Mouse (Mus musculus) heart, embryonic 10.5 days (tissue): ENCODE results near the gene Zfyve1. TPM values are rescaled to one million over a fixed set of nuclear protein-coding genes. Genes with fewer than 3 reads are reported as not detected.

Source experiments
- DNase-seq: peaks from one replicate; pipeline ENCODE4 v3.0.0-alpha.2; 2017; ENCODE audit warnings: low spot score
- H3K27ac ChIP-seq: fragments of 300-500 bp; sonication (generic); 2 replicates; pipeline ENCODE4 v1.5.1; 2016; ENCODE audit warnings: mild to moderate bottlenecking
- H3K27me3 ChIP-seq: fragments of 300-500 bp; sonication (generic); 2 replicates; pipeline ENCODE4 v1.6.1; 2016; ENCODE audit warnings: mild to moderate bottlenecking; ENCODE audit not compliant: poor library complexity, insufficient read depth, severe bottlenecking
- H3K36me3 ChIP-seq: fragments of 300-500 bp; sonication (generic); 2 replicates; pipeline ENCODE4 v1.6.1; 2016; ENCODE audit warnings: mild to moderate bottlenecking, moderate library complexity
- H3K4me1 ChIP-seq: fragments of 300-500 bp; sonication (generic); 2 replicates; pipeline ENCODE4 v1.6.1; 2016; ENCODE audit warnings: mild to moderate bottlenecking
- H3K4me3 ChIP-seq: fragments of 300-500 bp; sonication (generic); 2 replicates; pipeline ENCODE4 v1.5.1; 2016; ENCODE audit warnings: mild to moderate bottlenecking, moderate library complexity
- H3K9me3 ChIP-seq: fragments of 300-500 bp; sonication (generic); 2 replicates; pipeline ENCODE4 v1.6.1; 2016; ENCODE audit warnings: mild to moderate bottlenecking, moderate library complexity
- WGBS: fragments of 180-500 bp; shearing (Covaris S2); methylation state at CpG from one replicate; pipeline ENCODE4 v1.1.7; 2016; 5-methylcytosine and 5-hydroxymethylcytosine counted together
- polyA plus RNA-seq: library from polyadenylated mRNA; unstranded; fragments of >200 nt; fragmentation: Nextera tagmentation; extraction: Ambion mirVana; gene quantifications from 2 replicates; pipeline ENCODE4 v1.2.1, GENCODE M21; 2016

The Zfyve1 gene
- polyA plus RNA-seq, 1 experiment from 2014 or later, result 18.7 TPM

DNA sequence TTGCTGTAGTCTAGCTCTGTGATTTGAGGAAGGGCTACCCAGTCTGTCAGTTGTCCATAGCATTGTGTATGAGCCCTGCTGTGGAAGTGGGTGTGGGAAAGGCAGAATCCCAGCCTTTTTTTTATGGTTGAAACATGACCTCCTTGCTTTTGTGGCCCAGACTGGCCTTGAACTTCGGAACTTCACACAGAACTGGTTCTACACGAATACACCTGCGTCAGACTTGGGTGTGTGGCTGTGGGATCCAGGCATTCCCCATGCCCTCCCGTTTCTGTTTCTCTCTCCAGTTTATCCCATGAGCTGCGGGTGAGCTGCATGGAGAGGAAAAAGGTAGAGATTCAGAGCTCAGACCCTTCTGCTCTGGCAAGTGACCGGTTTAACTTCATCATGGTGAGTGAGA lies 65.0 kb downstream of the Zfyve1 start:
- 86% methylated on average over 6 of the region's 6 CpGs for WGBS
- no peak for DNase-seq
- no peaks in the 10 kb centered on the region for H3K27me3 ChIP-seq
- H3K36me3 ChIP-seq, result peaks cover 59% of the 10 kb centered on the region
- no peaks in the 10 kb centered on the region for H3K9me3 ChIP-seq
- H3K27ac ChIP-seq, result no peak overlapping the region
- peaks cover 17% of the 10 kb centered on the region; the same call in 1 of the 2 replicates for H3K4me1 ChIP-seq
- H3K4me3 ChIP-seq, result no peak overlapping the region

DNA sequence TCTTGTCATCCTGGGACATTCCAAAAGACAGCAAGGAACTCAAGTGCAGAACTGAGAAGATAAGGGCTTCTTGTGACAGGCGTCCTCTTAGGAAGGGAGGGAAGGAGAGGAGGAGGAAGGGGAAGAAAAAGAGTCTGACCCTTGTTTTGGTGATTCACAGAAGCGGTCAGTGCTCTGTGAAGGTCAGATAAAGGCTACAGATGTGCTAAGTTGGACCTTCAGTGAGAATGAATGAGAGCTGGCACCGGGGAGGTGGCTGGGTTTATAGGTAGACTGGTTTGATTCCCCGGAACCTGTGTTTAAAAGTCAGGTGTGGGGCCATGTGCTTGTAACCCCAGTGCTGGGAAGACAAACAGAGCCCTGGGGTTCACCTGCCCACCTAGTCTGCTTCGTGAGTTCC lies 68.4 kb downstream of the Zfyve1 start:
- Histone ChIP-seq H3K36me3 (peaks cover 29% of the 10 kb centered on the region), H3K9me3 (no peaks in the 10 kb centered on the region), H3K27me3 (no peaks in the 10 kb centered on the region), H3K27ac (no peak overlapping the region), H3K4me1 (peaks cover 38% of the 10 kb centered on the region), H3K4me3 (no peak overlapping the region)
- 75% methylated on average over 5 of the region's 5 CpGs for WGBS
- no peak for DNase-seq

DNA sequence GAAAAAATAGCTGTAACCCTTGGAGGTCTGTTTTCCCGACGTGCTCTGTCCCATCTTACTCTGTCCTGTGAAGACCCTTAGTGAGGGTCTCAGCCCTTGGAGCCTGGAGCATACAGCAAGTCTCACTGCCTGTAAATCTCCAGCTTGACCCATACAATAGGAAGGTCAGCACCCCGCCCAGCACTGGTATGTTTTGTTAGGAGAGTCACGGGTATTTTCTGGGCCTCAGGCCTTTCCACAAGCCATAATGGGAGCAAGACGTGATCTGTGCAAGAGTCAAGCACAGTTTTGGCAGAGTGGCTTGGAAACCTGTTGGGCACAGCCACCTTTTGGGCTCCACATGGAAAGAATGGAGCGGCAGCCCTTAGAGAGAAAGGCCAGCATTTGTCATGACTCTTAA lies 69.2 kb downstream of the Zfyve1 start:
- peaks cover 22% of the 10 kb centered on the region for H3K36me3 ChIP-seq
- DNase-seq, result no peak
- H3K27me3 ChIP-seq, result no peaks in the 10 kb centered on the region
- peaks cover 43% of the 10 kb centered on the region for H3K4me1 ChIP-seq
- H3K4me3 ChIP-seq, result no peak overlapping the region
- no peak overlapping the region; the same call in 1 of the 2 replicates for H3K27ac ChIP-seq
- no peaks in the 10 kb centered on the region for H3K9me3 ChIP-seq
- WGBS, result 73% methylated on average over 6 of the region's 6 CpGs

DNA sequence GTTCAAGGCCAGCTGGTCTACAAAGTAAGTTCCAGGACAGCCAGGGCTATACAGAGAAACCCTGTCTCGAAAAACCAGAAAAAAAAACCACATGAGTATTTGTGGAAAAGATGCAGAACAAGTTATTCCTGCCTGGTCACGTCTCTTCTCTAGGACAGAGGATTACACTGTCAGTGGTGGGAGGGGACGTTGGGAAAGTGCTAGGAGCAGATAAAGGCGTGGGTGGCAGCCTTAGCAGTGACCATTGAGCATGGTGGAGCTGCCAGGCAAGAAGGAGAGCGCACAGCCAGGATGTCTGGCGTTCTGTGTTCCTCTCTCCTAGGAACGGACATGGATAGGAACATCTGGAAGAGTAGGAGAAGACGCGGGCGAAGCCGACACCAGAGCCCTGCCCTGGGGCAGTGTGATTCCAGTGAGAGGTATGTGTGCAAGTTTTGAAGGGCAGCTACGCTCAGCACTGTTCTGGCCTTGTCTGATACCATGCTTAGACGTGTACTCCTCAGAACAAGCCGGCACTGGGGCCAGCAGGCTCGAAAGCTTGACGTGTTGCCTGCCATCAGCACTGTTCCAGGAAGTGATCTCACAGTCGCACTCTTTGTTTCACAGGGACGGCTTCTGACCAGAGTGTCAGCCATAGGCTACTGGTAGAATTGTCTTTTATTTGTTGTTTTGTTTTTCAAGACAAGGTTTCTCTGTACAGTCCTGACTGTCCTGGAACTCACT lies 71.0 kb downstream of the Zfyve1 start:
- Histone ChIP-seq H3K4me1 (peaks cover 50% of the 10 kb centered on the region), H3K36me3 (peaks cover 10% of the 10 kb centered on the region), H3K4me3 (no peak overlapping the region), H3K9me3 (no peaks in the 10 kb centered on the region), H3K27me3 (no peaks in the 10 kb centered on the region), H3K27ac (peak overlapping the region; percentile 62; the same call in 1 of the 2 replicates)
- DNase-seq, result no peak
- 64% methylated on average over 18 of the region's 18 CpGs for WGBS

GRCm38 (mm10) chr12:83524329-83524728 lies 72.7 kb downstream of the Zfyve1 start:
- 71% methylated on average over 5 of the region's 5 CpGs for WGBS
- DNase-seq, result no peak
- no peak overlapping the region for H3K4me3 ChIP-seq
- peaks cover 4% of the 10 kb centered on the region; the same call in 1 of the 2 replicates for H3K36me3 ChIP-seq
- no peaks in the 10 kb centered on the region for H3K9me3 ChIP-seq
- H3K27me3 ChIP-seq, result no peaks in the 10 kb centered on the region
- H3K27ac ChIP-seq, result peak overlapping the region; percentile 24; the same call in 1 of the 2 replicates
- peaks cover 60% of the 10 kb centered on the region for H3K4me1 ChIP-seq

DNA sequence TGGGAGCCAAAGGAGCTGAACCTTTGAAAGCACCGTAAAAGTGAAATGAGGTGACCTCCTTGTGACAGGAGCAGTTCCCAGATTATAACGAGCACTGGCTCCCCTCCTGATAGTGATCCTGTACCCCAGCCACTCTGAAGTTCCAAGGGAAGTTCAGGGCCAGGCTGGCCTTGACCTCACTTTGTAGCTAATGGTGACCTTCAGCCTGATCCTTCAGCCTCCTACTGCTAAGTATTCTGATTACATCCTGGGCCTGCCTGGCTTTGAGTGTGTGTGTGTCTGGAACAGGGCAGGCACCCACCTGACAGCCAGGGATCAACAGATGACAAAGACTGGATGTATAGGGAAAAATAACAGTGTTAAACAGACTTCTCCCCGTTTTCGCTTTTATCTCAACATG lies 73.1 kb downstream of the Zfyve1 start:
- WGBS, result 70% methylated on average over 4 of the region's 4 CpGs
- no peaks in the 10 kb centered on the region for H3K27me3 ChIP-seq
- H3K4me3 ChIP-seq, result no peak overlapping the region
- no peak for DNase-seq
- H3K27ac ChIP-seq, result peak overlapping the region; percentile 24; the same call in 1 of the 2 replicates
- no peaks in the 10 kb centered on the region for H3K9me3 ChIP-seq
- peaks cover 64% of the 10 kb centered on the region for H3K4me1 ChIP-seq
- 0 out of 2 replicates have a peak, but pooled peaks cover 2% of the 10 kb centered on the region for H3K36me3 ChIP-seq

GRCm38 (mm10) chr12:83523056-83523455 lies 74.0 kb downstream of the Zfyve1 start:
- Histone ChIP-seq H3K36me3 (0 out of 2 replicates have a peak, but pooled peaks cover 2% of the 10 kb centered on the region), H3K4me3 (no peak overlapping the region), H3K27ac (no peak overlapping the region), H3K9me3 (no peaks in the 10 kb centered on the region), H3K27me3 (no peaks in the 10 kb centered on the region), H3K4me1 (peaks cover 58% of the 10 kb centered on the region)
- no peak for DNase-seq
- WGBS, result 92% methylated on average over 6 of the region's 6 CpGs

GRCm38 (mm10) chr12:83521083-83521482 lies 75.9 kb downstream of the Zfyve1 start:
- no peak for DNase-seq
- H3K27me3 ChIP-seq, result no peaks in the 10 kb centered on the region
- H3K4me1 ChIP-seq, result peaks cover 57% of the 10 kb centered on the region
- 30% methylated on average over 8 of the region's 8 CpGs for WGBS
- peak overlapping the region; percentile 88; the same call in 1 of the 2 replicates for H3K27ac ChIP-seq
- H3K4me3 ChIP-seq, result peak overlapping the region; percentile 75
- H3K9me3 ChIP-seq, result no peaks in the 10 kb centered on the region
- H3K36me3 ChIP-seq, result no peaks in the 10 kb centered on the region

DNA sequence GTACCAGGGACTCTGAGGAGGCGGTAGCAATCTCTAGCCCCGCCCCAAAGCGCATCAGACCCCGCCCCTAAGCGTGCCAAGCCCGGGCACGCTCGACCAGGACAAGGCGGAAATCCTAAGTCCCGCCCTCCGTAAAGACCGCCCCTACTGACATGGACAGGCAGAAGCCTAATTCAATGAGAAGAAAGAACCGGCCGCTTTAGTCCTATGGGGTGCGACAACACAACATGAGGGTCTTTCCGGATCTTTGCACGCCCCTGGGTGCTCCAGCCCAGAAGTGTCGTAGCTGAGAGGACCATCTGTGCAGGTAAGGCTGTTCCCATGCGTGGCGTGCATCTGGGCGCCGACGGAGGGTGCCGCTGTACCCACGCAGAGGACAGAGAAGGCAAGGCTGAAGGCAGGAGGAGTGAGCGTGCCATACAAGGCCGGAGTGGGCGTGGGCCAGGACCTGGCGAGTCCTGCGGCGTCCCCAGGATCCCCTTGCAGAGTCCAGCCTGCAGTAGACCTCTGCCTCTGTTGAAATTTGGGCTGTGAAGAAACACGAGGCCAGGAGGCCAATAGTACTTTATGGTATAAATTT lies 76.6 kb downstream of the Zfyve1 start, which contains the start of gene Dcaf4:
TSS of gene Dcaf4 (plus strand) at position 156 of the 580 bp plus-strand sequence.
- Histone ChIP-seq H3K27ac (peak within 1 kb of the TSS; percentile 88), H3K9me3 (no peaks in the 10 kb centered on the region), H3K4me3 (peak within 1 kb of the TSS; percentile 75), H3K27me3 (no peaks in the 10 kb centered on the region), H3K36me3 (no peaks in the 10 kb centered on the region), H3K4me1 (peaks cover 50% of the 10 kb centered on the region)
- under 1% methylated on average over 32 of the region's 32 CpGs for WGBS
- peak; percentile 99 for DNase-seq

- H3K9me3 ChIP-seq, result no peaks in the 10 kb centered on the region
- 48% methylated on average over 3 of the region's 3 CpGs for WGBS
- DNase-seq, result no peak
- H3K4me3 ChIP-seq, result no peak overlapping the region
- H3K27me3 ChIP-seq, result no peaks in the 10 kb centered on the region
- H3K4me1 ChIP-seq, result peaks cover 34% of the 10 kb centered on the region
- no peaks in the 10 kb centered on the region for H3K36me3 ChIP-seq
- H3K27ac ChIP-seq, result no peak overlapping the region
Observed at GRCm38 (mm10) chr12:83517580-83517979, 79.4 kb downstream of the Zfyve1 start.

DNA sequence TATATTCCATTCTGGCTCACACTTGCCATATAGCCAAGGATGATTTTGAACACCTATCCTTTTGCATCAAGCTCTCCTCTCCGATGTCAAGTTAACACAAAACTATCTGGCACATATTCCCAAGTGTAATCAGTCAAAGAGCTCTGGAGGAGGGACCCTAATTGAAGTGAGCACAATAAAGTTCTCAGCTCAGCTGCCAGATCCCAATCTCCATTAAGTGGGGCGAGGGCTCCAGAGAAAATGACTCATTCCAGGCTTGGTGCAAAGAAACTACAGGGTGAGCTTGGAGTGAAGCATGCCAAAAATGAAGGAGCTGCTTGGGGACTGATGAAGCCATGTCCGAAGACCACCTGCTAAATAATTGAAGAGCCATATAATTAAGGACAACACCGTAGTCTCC lies 82.8 kb downstream of the Zfyve1 start:
- no peak for DNase-seq
- Histone ChIP-seq H3K36me3 (no peaks in the 10 kb centered on the region), H3K4me1 (peaks cover 16% of the 10 kb centered on the region; the same call in 1 of the 2 replicates), H3K9me3 (no peaks in the 10 kb centered on the region), H3K4me3 (no peak overlapping the region), H3K27ac (no peak overlapping the region), H3K27me3 (no peaks in the 10 kb centered on the region)
- 82% methylated on average over 4 of the region's 4 CpGs for WGBS

GRCm38 (mm10) chr12:83513185-83513584 lies 83.8 kb downstream of the Zfyve1 start:
- no peaks in the 10 kb centered on the region for H3K9me3 ChIP-seq
- no peaks in the 10 kb centered on the region for H3K36me3 ChIP-seq
- DNase-seq, result no peak
- WGBS, result 28% methylated on average over 5 of the region's 5 CpGs
- H3K27me3 ChIP-seq, result no peaks in the 10 kb centered on the region
- H3K27ac ChIP-seq, result no peak overlapping the region
- no peak overlapping the region for H3K4me3 ChIP-seq
- peaks cover 12% of the 10 kb centered on the region; the same call in 1 of the 2 replicates for H3K4me1 ChIP-seq

DNA sequence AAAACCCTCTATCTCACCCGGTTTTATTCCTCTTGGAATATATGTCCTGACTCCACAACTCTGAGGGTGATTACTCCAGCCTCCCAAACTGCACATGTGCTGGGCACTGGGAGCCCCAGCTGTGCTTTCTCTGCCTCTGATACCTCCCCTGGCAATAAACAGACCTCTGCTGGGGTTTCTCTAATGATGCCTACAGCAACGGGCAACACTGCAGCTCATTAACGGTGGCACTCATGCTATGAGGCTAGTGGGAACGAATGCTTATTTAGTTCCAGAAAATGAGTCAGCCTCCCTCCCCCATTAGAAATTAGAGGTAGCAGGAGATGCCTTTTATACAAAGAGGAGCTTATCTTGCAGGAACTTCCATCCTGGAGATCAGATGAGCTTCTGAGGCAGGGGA lies 84.2 kb downstream of the Zfyve1 start:
- Histone ChIP-seq H3K36me3 (no peaks in the 10 kb centered on the region), H3K9me3 (no peaks in the 10 kb centered on the region), H3K4me1 (peaks cover 12% of the 10 kb centered on the region; the same call in 1 of the 2 replicates), H3K27ac (no peak overlapping the region), H3K4me3 (no peak overlapping the region), H3K27me3 (no peaks in the 10 kb centered on the region)
- WGBS, result 31% methylated on average over 4 of the region's 4 CpGs
- DNase-seq, result no peak
